Mouse (Mus musculus): ENCODE data around the gene B4galnt1. TPM values are rescaled to one million over a fixed set of nuclear protein-coding genes. Genes with fewer than 3 reads are reported as not detected.

B4galnt1 gene
- polyA plus RNA-seq, 1 experiment from 2014 or later, result 1.2 TPM

DNA sequence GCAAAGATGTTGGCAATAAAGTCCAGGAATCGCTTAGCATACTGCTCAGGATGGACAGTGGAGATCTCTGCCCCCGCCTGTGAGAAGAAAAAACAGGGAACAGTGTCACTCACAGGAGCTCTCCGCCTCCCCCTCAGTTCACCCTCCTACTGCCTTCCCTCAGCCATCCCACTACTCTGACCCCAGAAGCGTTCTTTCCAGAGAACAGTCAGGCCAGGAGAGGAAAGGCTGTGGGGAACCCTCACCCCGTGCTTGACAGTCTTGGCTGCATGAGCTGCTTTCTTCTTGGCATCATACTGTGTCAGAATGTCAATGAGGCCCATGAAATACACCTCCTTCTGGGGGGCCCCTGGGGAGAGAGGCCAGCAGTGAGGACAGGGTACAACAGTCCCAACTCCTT lies 34.0 kb downstream of the B4galnt1 start:
- H3K36me3 ChIP-seq, result peaks cover 66% of the 10 kb centered on the region
- H3K27ac ChIP-seq (replicated peaks), result no peak overlapping the region
- H3K4me2 ChIP-seq, result no peak overlapping the region
- ATAC-seq (ENCODE audit: extremely low read depth, insufficient number of reproducible peaks, low FRiP score, low TSS enrichment), result no peak
- H3K4me1 ChIP-seq, result peaks cover 27% of the 10 kb centered on the region
- 63% methylated on average over 5 of the region's 5 CpGs for WGBS
- H3K9me3 ChIP-seq, result no peaks in the 10 kb centered on the region
- no peaks in the 10 kb centered on the region for H3K27me3 ChIP-seq (replicated peaks)
- no peak overlapping the region for H3K4me3 ChIP-seq
- H3K9ac ChIP-seq, result no peak overlapping the region

DNA sequence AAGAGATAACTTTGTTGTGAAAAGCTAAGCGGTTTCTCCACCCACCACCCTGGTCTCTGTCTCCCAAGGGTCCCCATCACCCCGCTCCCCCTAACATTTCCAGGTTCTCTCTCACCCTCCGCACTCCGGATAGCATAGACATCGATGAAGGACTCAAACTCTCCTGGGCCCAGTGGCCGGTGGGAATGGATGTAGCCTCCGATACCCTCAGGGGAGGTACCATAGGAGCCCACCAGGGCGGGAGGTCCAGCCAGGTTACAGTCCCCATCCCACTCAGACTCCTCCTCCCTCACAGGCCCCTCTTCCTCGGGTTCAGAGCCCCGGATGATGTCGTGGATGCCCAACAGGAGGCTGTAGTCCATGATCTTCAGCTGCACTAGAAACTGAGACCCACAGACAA lies 34.4 kb downstream of the B4galnt1 start:
- Histone ChIP-seq H3K9ac (no peak overlapping the region), H3K4me2 (no peak overlapping the region), H3K4me3 (no peak overlapping the region), H3K9me3 (no peaks in the 10 kb centered on the region), H3K36me3 (peaks cover 70% of the 10 kb centered on the region), H3K27ac (replicated peaks) (no peak overlapping the region), H3K4me1 (peaks cover 24% of the 10 kb centered on the region), H3K27me3 (replicated peaks) (no peaks in the 10 kb centered on the region)
- 84% methylated on average over 11 of the region's 11 CpGs for WGBS
- no peak for ATAC-seq (ENCODE audit: extremely low read depth, insufficient number of reproducible peaks, low FRiP score, low TSS enrichment)

DNA sequence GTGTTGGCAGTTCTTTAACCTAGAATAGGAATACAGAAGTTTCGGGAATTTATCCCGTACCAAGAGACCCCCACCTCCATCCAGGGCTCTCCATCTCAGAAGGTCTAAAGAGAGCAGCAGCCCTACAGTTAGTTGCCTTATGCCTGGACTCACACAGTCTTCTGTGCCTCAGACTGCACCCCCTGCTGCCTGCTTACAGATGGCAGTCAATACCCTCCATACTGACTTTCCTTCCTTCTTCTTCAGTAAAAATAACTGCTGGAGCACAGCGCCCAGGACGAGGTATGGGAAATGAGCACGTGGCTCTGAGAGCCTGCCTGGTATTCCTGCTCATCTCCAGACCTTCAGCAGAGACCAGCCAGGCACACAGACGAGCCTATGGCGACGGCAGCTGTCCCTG lies 35.3 kb downstream of the B4galnt1 start:
- 78% methylated on average over 8 of the region's 8 CpGs for WGBS

DNA sequence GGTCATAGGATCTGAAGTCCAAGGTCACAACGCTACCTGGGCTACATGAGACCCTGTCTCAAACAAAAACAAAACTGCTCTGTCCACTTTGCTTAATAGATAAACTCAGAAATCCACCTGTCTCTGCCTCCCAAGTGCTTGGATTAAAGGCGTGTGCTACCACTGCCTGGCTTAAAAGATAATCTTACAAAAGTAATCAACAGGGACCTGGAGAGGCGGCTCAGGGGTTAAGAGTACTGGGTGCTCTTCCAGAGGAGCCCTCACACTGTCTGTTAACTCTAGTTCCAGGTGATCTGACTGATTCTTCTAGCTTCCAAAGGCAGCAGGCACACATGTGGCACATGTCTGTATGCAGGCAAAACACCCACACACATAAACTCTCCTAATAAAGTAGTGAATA lies 38.1 kb downstream of the B4galnt1 start:
- peaks cover 94% of the 10 kb centered on the region for H3K36me3 ChIP-seq
- no peak overlapping the region for H3K4me3 ChIP-seq
- H3K4me1 ChIP-seq, result 0 out of 2 replicates have a peak, but pooled peaks cover 2% of the 10 kb centered on the region
- 69% methylated on average over 3 of the region's 3 CpGs for WGBS
- H3K27ac ChIP-seq (replicated peaks), result no peak overlapping the region
- no peaks in the 10 kb centered on the region for H3K9me3 ChIP-seq
- H3K9ac ChIP-seq, result no peak overlapping the region
- H3K4me2 ChIP-seq, result peak overlapping the region; percentile 31; the same call in 1 of the 2 replicates
- no peak for ATAC-seq (ENCODE audit: extremely low read depth, insufficient number of reproducible peaks, low FRiP score, low TSS enrichment)
- no peaks in the 10 kb centered on the region for H3K27me3 ChIP-seq (replicated peaks)

More for the DNA sequence above, 35.3 kb downstream of the B4galnt1 start:
- Histone ChIP-seq H3K27ac (replicated peaks) (no peak overlapping the region), H3K27me3 (replicated peaks) (no peaks in the 10 kb centered on the region), H3K4me3 (no peak overlapping the region), H3K9ac (no peak overlapping the region), H3K4me2 (no peak overlapping the region), H3K36me3 (peaks cover 78% of the 10 kb centered on the region), H3K4me1 (peaks cover 17% of the 10 kb centered on the region), H3K9me3 (no peaks in the 10 kb centered on the region)
- ATAC-seq (ENCODE audit: extremely low read depth, insufficient number of reproducible peaks, low FRiP score, low TSS enrichment), result no peak

DNA sequence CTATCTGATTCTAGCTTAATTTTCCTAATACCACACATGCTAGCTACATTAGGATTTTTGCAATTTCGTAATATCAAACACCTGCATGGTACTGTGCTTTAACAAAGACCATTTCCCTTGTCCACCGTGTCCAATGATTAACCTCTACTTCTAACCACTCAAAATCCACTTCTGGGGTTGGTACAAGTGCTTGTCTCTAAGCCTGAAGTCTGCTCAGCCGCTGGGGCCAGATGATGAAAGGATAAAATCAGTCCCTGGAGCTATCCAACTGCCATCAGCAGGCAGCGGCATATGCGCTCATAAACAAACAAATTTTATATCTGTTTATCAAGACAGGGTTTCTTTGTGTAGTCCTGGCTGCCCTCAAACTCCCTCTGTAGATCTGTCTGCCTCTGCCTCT lies 39.6 kb downstream of the B4galnt1 start:
- H3K4me3 ChIP-seq, result no peak overlapping the region
- H3K27me3 ChIP-seq (replicated peaks), result no peaks in the 10 kb centered on the region
- peaks cover 12% of the 10 kb centered on the region for H3K4me1 ChIP-seq
- peaks cover 87% of the 10 kb centered on the region for H3K36me3 ChIP-seq
- no peaks in the 10 kb centered on the region for H3K9me3 ChIP-seq
- H3K9ac ChIP-seq, result no peak overlapping the region
- 73% methylated on average over 5 of the region's 5 CpGs for WGBS
- peak overlapping the region; percentile 44 for H3K4me2 ChIP-seq
- H3K27ac ChIP-seq (replicated peaks), result peak overlapping the region; percentile 65
- ATAC-seq (ENCODE audit: extremely low read depth, insufficient number of reproducible peaks, low FRiP score, low TSS enrichment), result no peak

DNA sequence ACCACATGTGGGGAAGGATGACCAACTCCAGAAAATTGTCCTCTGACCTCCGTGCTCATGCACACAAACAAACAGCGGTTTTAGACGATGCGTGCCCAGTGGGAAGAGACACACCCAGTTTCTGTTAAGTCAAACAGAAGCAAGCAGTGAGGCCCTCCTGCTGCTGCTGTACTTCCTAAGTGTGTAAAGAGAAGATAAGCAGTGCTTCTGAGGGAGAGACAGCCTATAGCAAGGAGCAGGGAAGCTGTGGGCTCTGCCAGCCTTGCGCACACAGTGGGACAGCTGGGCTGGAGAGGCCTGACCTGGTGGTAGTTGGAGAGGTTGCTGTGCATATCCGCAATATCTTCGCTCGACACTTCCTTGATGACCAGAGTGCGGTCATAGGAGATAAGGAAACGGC lies 40.3 kb downstream of the B4galnt1 start:
- WGBS, result 61% methylated on average over 10 of the region's 10 CpGs
- H3K27ac ChIP-seq (replicated peaks), result peak overlapping the region; percentile 65

DNA sequence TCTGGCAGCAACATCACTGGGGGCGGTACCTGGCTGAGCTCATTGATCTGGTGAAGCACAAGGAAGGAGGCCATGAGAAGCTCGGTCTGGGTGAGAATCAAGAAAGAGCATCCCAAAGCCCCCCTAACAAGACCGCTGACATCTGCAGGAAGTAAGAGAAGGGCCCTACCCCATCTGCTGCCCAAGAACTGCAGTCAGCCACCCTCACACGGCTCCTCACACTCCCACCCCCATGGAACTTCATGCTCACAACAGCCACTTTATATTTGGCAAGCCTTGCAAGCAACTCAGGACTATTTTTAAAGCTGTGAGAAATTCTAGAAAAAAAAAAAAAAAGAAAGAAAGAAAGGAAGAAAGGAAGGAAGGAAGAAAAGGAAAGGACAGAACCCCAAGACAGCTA lies 43.9 kb downstream of the B4galnt1 start:
- no peaks in the 10 kb centered on the region for H3K9me3 ChIP-seq
- no peak overlapping the region for H3K27ac ChIP-seq (replicated peaks)
- 75% methylated on average over 4 of the region's 4 CpGs for WGBS

More for the DNA sequence above, 40.3 kb downstream of the B4galnt1 start:
- Histone ChIP-seq H3K4me1 (peaks cover 20% of the 10 kb centered on the region), H3K36me3 (peaks cover 80% of the 10 kb centered on the region), H3K4me2 (peak overlapping the region; percentile 44), H3K27me3 (replicated peaks) (no peaks in the 10 kb centered on the region), H3K4me3 (0 out of 2 replicates have a peak overlapping the region, but pooled peaks have one; percentile 8), H3K9ac (no peak overlapping the region), H3K9me3 (no peaks in the 10 kb centered on the region)
- peak; percentile 70; the same call in 1 of the 2 replicates for ATAC-seq (ENCODE audit: extremely low read depth, insufficient number of reproducible peaks, low FRiP score, low TSS enrichment)

DNA sequence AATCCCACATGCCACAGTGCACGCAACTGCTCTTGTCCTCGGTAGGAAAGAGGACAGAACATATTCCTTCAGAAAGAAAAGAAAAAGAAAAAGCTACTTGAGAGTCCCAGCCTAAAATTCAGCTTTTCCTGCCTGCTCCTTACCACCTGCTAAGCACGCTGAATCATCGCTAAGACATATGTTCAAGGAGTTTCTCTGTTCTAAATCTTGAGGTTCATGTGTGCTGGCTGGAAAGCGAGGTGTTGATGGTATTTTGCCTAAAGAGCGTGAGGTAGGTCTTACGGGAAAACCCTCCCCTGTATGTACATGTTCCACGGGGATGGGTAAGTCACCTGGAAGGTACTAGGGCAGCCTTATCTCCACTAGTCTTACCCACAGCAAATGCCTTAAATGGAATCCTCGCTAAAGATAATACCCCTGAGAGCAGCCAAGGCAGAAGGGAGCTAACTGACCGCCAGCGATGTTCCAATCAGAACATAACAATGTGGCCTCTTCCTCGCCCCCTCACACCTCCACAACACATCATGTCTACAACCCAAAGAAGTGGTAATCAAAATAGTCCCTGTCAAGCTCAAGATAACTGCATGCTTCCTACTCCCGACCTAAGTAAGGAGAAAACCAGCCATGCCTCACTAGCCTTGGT lies 45.0 kb downstream of the B4galnt1 start:
- Histone ChIP-seq H3K4me3 (peak overlapping the region; percentile 96), H3K9ac (peak overlapping the region; percentile 93), H3K4me1 (peaks cover 25% of the 10 kb centered on the region), H3K4me2 (peak overlapping the region; percentile 84), H3K27me3 (replicated peaks) (no peaks in the 10 kb centered on the region; the same call in 1 of the 2 replicates), H3K36me3 (peaks cover 37% of the 10 kb centered on the region), H3K9me3 (no peaks in the 10 kb centered on the region), H3K27ac (replicated peaks) (0 out of 2 replicates have a peak overlapping the region, but pooled peaks have one; percentile 21)
- no peak for ATAC-seq (ENCODE audit: extremely low read depth, insufficient number of reproducible peaks, low FRiP score, low TSS enrichment)
- WGBS, result 71% methylated on average over 13 of the region's 13 CpGs

More for the DNA sequence above, 43.9 kb downstream of the B4galnt1 start:
- peaks cover 25% of the 10 kb centered on the region for H3K4me1 ChIP-seq
- 0 out of 2 replicates have a peak overlapping the region, but pooled peaks have one; percentile 50 for H3K9ac ChIP-seq
- no peak overlapping the region for H3K4me3 ChIP-seq
- H3K36me3 ChIP-seq, result peaks cover 48% of the 10 kb centered on the region
- no peaks in the 10 kb centered on the region for H3K27me3 ChIP-seq (replicated peaks)
- peak overlapping the region; percentile 84 for H3K4me2 ChIP-seq
- no peak for ATAC-seq (ENCODE audit: extremely low read depth, insufficient number of reproducible peaks, low FRiP score, low TSS enrichment)

DNA sequence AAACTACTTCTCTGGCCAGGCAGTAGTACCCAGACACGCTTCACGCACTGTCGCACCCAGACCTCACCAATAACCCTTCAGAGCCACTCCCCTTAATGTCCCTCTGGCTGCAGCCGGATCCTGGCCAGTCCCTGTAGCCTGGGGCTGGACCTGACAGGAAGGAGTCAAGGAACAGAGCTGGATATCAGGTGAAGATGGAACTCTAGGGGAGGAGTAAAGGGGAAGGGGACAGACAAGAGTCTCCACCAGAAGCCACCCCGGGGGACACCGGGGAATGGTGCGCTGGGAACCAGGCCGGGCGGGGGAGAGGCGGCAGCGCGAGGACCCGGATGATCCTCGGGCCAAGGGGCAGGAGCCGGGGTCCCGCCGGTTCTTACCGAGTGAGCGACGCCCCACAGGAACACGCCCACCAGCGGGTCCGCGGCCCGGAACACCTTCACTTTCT lies 46.0 kb downstream of the B4galnt1 start:
- peak; percentile 57 for ATAC-seq (ENCODE audit: extremely low read depth, insufficient number of reproducible peaks, low FRiP score, low TSS enrichment)
- Histone ChIP-seq H3K27me3 (replicated peaks) (no peaks in the 10 kb centered on the region; the same call in 1 of the 2 replicates), H3K9me3 (no peaks in the 10 kb centered on the region), H3K27ac (replicated peaks) (peak overlapping the region; percentile 75), H3K4me2 (peak overlapping the region; percentile 84), H3K4me3 (peak overlapping the region; percentile 96), H3K4me1 (peaks cover 25% of the 10 kb centered on the region), H3K36me3 (peaks cover 27% of the 10 kb centered on the region), H3K9ac (peak overlapping the region; percentile 93)
- 1% methylated on average over 25 of the region's 25 CpGs for WGBS

DNA sequence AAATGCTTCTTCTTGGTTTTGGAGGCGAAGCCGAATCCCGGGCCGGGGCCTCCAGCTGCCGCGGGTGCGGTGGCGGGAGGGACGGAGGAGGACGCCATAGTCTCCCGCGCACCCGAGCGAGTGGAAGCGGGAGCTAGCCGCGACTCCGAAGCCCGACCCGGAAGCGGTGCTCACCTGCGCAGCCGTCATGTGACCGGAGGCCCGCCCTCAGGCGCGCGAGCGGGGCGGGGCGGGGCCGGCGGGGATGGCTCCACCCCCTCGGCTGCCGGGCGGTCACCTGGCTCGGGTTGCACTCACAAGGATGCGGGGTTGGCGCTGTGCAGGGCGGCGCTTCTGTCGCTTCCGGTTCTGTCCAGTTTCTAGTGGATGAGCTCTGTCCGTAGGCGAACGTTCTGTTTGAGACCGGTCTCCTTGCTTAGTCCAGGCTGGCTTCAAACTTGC lies 46.4 kb downstream of the B4galnt1 start, which contains the start of gene Pip4k2c:
Gene Pip4k2c (minus strand): TSS at position 172 of the 441 bp plus-strand sequence.
- Histone ChIP-seq H3K27me3 (replicated peaks) (no peaks in the 10 kb centered on the region; the same call in 1 of the 2 replicates), H3K27ac (replicated peaks) (peak within 1 kb of the TSS; percentile 75), H3K4me2 (peak within 1 kb of the TSS; percentile 84), H3K4me1 (peaks cover 25% of the 10 kb centered on the region), H3K36me3 (peaks cover 24% of the 10 kb centered on the region), H3K9ac (peak within 1 kb of the TSS; percentile 93), H3K9me3 (no peaks in the 10 kb centered on the region), H3K4me3 (peak within 1 kb of the TSS; percentile 96)
- peak; percentile 97 for ATAC-seq (ENCODE audit: extremely low read depth, insufficient number of reproducible peaks, low FRiP score, low TSS enrichment)
- WGBS, result under 1% methylated on average over 47 of the region's 47 CpGs

DNA sequence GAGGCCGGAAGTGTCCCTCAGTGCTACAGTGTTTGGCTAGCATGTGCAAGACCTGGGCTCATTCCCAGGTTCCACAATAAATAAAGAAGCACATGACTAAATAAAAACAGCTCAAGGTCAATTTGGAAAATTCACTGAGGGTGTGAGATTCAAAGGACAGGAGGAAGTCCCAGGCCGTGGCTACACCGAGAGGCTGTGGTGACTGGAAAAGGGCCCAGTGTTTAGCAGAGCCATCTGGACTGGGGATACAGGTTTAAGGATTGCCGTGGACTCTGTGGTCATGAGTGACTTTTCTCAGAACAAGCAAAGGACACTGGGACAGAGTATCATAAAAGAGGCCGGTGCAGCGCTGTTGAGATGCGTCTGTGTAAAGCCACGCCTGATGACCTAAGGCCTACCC lies 48.2 kb downstream of the B4galnt1 start:
- Histone ChIP-seq H3K36me3 (peaks cover 7% of the 10 kb centered on the region), H3K4me2 (no peak overlapping the region), H3K9ac (no peak overlapping the region), H3K4me3 (no peak overlapping the region), H3K27me3 (replicated peaks) (no peaks in the 10 kb centered on the region; the same call in 1 of the 2 replicates), H3K4me1 (peaks cover 25% of the 10 kb centered on the region), H3K27ac (replicated peaks) (no peak overlapping the region), H3K9me3 (no peaks in the 10 kb centered on the region)
- ATAC-seq (ENCODE audit: extremely low read depth, insufficient number of reproducible peaks, low FRiP score, low TSS enrichment), result no peak
- WGBS, result 88% methylated on average over 8 of the region's 8 CpGs

Data from heart, embryonic 13.5 days (tissue).